Mouse (Mus musculus): ENCODE measurements around the gene Capn10.

DNA sequence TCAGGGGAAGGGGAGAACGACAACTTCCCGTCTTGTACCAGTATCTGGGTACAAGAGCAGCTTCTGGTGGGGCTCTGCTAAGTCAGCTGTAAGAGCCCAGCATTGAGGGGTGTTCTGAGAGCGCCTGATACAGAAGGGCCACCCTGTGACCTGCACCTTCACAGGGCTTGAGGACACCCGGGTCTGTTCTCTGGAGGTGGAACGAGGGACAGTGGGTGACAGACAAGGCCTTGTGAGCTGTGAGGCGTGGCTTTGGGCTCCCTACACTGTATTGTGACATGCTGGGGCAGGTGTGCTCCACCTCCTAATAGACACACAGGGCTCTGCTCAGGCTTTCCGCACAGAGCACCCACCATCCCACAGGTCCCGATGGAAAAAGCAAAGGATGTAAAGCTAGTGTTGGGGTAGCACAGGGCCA is 22.4 kb upstream of the Capn10 start:
- TF ChIP-seq POLR2A (IDR thresholded peaks at IDR 0.05; ENCODE audit: borderline replicate concordance, extremely low read depth, insufficient read depth, insufficient read length, poor library complexity, severe bottlenecking): no peak
- TF ChIP-seq CTCF (IDR thresholded peaks at IDR 0.05; ENCODE audit: borderline replicate concordance, extremely low read depth, insufficient read depth, insufficient read length): no peak

All from brain, embryonic 14.5 days (tissue).